Mouse (Mus musculus) thymus, adult 2 months (tissue): Measurements from ENCODE around the gene Ppil3. TPM values are rescaled to one million over a fixed set of nuclear protein-coding genes. Genes with fewer than 3 reads are reported as not detected.
A peak's percentile ranks its signal among the peaks of the same experiment; 100 is the strongest.

Experiments used
- DNase-seq: peaks from one replicate; pipeline ENCODE4 v3.0.0; 2021
- H3K27ac ChIP-seq: fragments of 200-500 bp; 2 replicates; pipeline ENCODE4 v1.5.1; 2012; ENCODE audit warnings: low read length, control low read depth; ENCODE audit not compliant: control insufficient read depth, insufficient read depth
- H3K27me3 ChIP-seq: fragments of 200-500 bp; 2 replicates; pipeline ENCODE4 v1.6.1; 2012; ENCODE audit warnings: mild to moderate bottlenecking, low read length, moderate library complexity, mixed read lengths; ENCODE audit not compliant: control insufficient read depth, insufficient read depth
- H3K36me3 ChIP-seq: fragments of 200-500 bp; 2 replicates; pipeline ENCODE4 v1.6.1; 2012; ENCODE audit warnings: mild to moderate bottlenecking, low read length, moderate library complexity; ENCODE audit not compliant: control insufficient read depth, insufficient read depth
- H3K4me1 ChIP-seq: fragments of 200-500 bp; replicated peaks from 2 replicates; pipeline ENCODE4 v1.6.1; 2012; ENCODE audit warnings: low read length; ENCODE audit not compliant: control insufficient read depth, insufficient read depth
- H3K4me3 ChIP-seq: fragments of 200-500 bp; 2 replicates; pipeline ENCODE4 v1.5.1; 2012; ENCODE audit warnings: mild to moderate bottlenecking, low read length, control low read depth, moderate library complexity; ENCODE audit not compliant: control insufficient read depth, insufficient read depth
- CTCF ChIP-seq: fragments of 200-500 bp; IDR thresholded peaks from 2 replicates; pipeline ENCODE4 v1.5.1; 2012; ENCODE audit warnings: mild to moderate bottlenecking, control low read depth, low read length, moderate library complexity, borderline replicate concordance; ENCODE audit not compliant: control insufficient read depth, poor library complexity, insufficient read depth; ENCODE audit errors: extremely low read depth
- POLR2A ChIP-seq: fragments of 200-500 bp; IDR thresholded peaks from 2 replicates; pipeline ENCODE4 v1.6.1; 2012; ENCODE audit warnings: mild to moderate bottlenecking, low read length, control low read depth, moderate library complexity; ENCODE audit not compliant: control insufficient read depth, poor library complexity, insufficient read depth; ENCODE audit errors: extremely low read depth
- WGBS: fragments of 180-500 bp; shearing (Covaris S2); methylation state at CpG from one replicate; pipeline ENCODE4 v1.1.7; 2018; 5-methylcytosine and 5-hydroxymethylcytosine counted together
- polyA plus RNA-seq: library from polyadenylated mRNA; depleted of rRNA; stranded (reverse); fragments of >200 nt; gene quantifications from 2 replicates; pipeline ENCODE4 v1.2.3, GENCODE M21; 2012

Gene Ppil3
- polyA plus RNA-seq, 1 experiment, result 30.4 TPM

DNA sequence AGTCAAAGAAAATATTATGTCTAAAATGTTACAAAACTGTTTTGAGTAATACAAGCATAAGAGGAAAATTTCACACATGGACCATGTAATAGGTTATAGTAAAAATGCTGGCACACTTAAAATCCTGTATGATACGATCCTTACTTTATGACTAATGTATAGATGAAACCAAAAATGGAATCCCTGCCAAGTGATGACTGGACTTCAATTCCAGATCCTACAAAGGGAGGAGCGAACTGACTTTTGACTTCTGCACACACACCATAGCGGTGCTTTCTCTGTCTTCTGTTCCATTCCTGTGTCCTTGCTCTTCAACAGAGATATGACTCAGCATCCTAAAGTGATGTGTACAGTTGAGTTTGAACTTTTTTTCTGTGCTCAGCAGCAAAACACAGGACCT is 15.3 kb upstream of the Ppil3 start:
- no peak overlapping the region for H3K27ac ChIP-seq
- no peaks in the 10 kb centered on the region for H3K27me3 ChIP-seq
- peaks cover 46% of the 10 kb centered on the region for H3K36me3 ChIP-seq
- TF ChIP-seq POLR2A, result no peak
- H3K4me1 ChIP-seq, result no peaks in the 10 kb centered on the region
- WGBS, result 98% methylated on average over 3 of the region's 3 CpGs
- H3K4me3 ChIP-seq, result no peak overlapping the region
- DNase-seq, result no peak

- peaks cover 36% of the 10 kb centered on the region for H3K36me3 ChIP-seq
- WGBS, result 94% methylated on average over 2 of the region's 2 CpGs
These were observed 13.6 kb upstream of the Ppil3 start for GRCm38 (mm10) chr1:58458867-58459266.

DNA sequence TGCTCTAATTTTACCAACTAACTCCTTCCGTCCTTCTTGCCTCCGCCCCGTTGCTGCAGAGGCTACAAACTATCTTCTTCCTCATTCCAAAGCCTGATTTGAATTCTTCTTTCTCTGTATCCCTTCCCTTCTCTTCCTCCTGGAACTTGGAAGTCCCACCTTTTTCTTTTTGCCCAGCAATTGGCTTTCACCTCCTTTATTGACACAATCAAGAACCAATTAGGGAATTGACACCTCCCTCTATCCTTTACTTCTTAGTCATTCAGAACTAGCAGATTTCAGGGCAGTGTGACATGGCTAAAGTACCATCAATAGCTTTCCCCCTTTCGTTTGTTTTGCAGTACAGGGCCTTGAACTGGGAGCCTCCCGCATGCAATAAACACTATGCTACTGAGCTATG is 12.9 kb upstream of the Ppil3 start:
- no peaks in the 10 kb centered on the region for H3K27me3 ChIP-seq
- no peaks in the 10 kb centered on the region for H3K4me1 ChIP-seq
- DNase-seq, result no peak
- TF ChIP-seq CTCF, result no peak
- no peak for TF ChIP-seq POLR2A
- WGBS, result 95% methylated on average over 5 of the region's 5 CpGs
- no peak overlapping the region for H3K27ac ChIP-seq
- peaks cover 34% of the 10 kb centered on the region for H3K36me3 ChIP-seq
- no peak overlapping the region for H3K4me3 ChIP-seq

More at GRCm38 (mm10) chr1:58458867-58459266, 13.6 kb upstream of the Ppil3 start:
- TF ChIP-seq POLR2A (no peak), CTCF (no peak)
- no peak overlapping the region for H3K4me3 ChIP-seq
- H3K27ac ChIP-seq, result no peak overlapping the region
- H3K4me1 ChIP-seq, result no peaks in the 10 kb centered on the region
- no peak for DNase-seq
- no peaks in the 10 kb centered on the region for H3K27me3 ChIP-seq

- H3K4me1 ChIP-seq, result no peaks in the 10 kb centered on the region
- peaks cover 23% of the 10 kb centered on the region; the same call in 1 of the 2 replicates for H3K36me3 ChIP-seq
- TF ChIP-seq CTCF (no peak), POLR2A (no peak)
- no peak overlapping the region for H3K4me3 ChIP-seq
- 88% methylated on average over 6 of the region's 6 CpGs for WGBS
- no peaks in the 10 kb centered on the region for H3K27me3 ChIP-seq
- no peak for DNase-seq
- no peak overlapping the region for H3K27ac ChIP-seq
These were observed 9.0 kb upstream of the Ppil3 start for GRCm38 (mm10) chr1:58454316-58454715.

DNA sequence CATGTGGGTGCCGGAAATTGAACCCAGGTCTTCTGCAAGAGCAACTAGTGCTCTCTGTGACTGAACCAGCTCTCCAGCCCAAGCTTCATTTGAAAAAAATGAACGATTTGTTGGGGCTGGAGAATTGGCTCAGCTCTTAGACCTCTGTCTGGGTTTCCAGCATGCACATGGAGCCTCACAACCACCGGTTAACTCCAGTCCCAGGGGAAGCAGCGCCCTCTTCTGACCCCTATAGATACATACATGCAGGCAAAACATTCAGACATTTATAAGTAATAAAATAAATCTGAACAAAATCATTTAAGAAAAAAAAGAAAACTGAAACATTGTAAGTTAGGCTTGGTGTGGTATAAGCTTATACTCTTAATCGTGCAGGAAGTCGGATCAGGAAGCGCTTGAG is 3.1 kb upstream of the Ppil3 start:
- no peak for TF ChIP-seq CTCF
- TF ChIP-seq POLR2A, result no peak
- Histone ChIP-seq H3K4me1 (peaks cover 3% of the 10 kb centered on the region), H3K27me3 (no peaks in the 10 kb centered on the region), H3K27ac (no peak overlapping the region), H3K4me3 (no peak overlapping the region), H3K36me3 (peaks cover 8% of the 10 kb centered on the region; the same call in 1 of the 2 replicates)
- DNase-seq, result no peak
- WGBS, result 92% methylated on average over 7 of the region's 7 CpGs

- no peak overlapping the region for H3K4me3 ChIP-seq
- H3K4me1 ChIP-seq, result peaks cover 3% of the 10 kb centered on the region
- DNase-seq, result no peak
These were observed 2.5 kb upstream of the Ppil3 start for GRCm38 (mm10) chr1:58447766-58448165.

DNA sequence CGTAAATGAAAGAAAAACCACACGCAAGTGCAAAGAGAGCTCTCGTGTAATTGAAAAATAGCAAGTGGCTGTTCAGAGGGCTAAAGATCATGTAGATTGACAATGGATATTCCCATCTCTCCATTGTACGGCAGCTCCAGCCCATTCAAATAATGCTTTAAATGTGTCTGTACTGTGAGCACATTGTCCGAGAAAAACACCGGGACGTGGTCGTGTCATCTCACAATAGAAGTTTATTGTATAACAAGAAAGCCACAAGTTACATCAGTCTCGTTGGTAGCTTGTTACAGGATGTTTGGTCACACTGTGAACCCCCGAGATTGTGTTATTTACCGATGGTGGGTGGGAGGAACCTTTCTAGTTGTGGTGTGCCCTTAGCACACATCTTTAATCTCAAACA is 575 bp upstream of the Ppil3 start:
- H3K27me3 ChIP-seq, result no peaks in the 10 kb centered on the region
- peaks cover 3% of the 10 kb centered on the region for H3K4me1 ChIP-seq
- 3% methylated on average over 11 of the region's 11 CpGs for WGBS
- peak overlapping the region; percentile 88 for H3K4me3 ChIP-seq
- H3K36me3 ChIP-seq, result peaks cover 3% of the 10 kb centered on the region; the same call in 1 of the 2 replicates
- no peak for TF ChIP-seq CTCF
- TF ChIP-seq POLR2A, result no peak
- H3K27ac ChIP-seq, result peak overlapping the region; percentile 87; the same call in 1 of the 2 replicates
- no peak for DNase-seq

More at GRCm38 (mm10) chr1:58447766-58448165, 2.5 kb upstream of the Ppil3 start:
- Histone ChIP-seq H3K36me3 (peaks cover 8% of the 10 kb centered on the region; the same call in 1 of the 2 replicates), H3K27ac (no peak overlapping the region), H3K27me3 (no peaks in the 10 kb centered on the region)
- 99% methylated on average over 7 of the region's 7 CpGs for WGBS
- TF ChIP-seq POLR2A (no peak), CTCF (no peak)
